ENCODE assay signal across 8 mouse cellular contexts in genomic region chr3:138876931-138877361, GRCm38 (mm10).
DNase-seq lines count a peak whose midpoint lies in the region; ATAC-seq and TF ChIP-seq lines count a peak whose summit lies in the region.

No protein-coding gene starts in this region.

- 0 out of 2 replicates have a peak, but pooled peaks cover 3% of the 10 kb centered on the region for H3K36me3 ChIP-seq in embryonic facial prominence, embryonic 12.5 days
- peaks cover 20% of the 10 kb centered on the region for H3K36me3 ChIP-seq in embryonic facial prominence, embryonic 10.5 days (replicated peaks)

- H3K4me1 ChIP-seq in embryonic facial prominence, embryonic 12.5 days = 0 out of 2 replicates have a peak, but pooled peaks cover 5% of the 10 kb centered on the region
- H3K4me1 ChIP-seq in embryonic facial prominence, embryonic 10.5 days = peaks cover 28% of the 10 kb centered on the region
- H3K4me1 ChIP-seq in olfactory bulb, adult 2 months (ENCODE audit: control insufficient read depth, insufficient read depth, low read length) = peaks cover 18% of the 10 kb centered on the region

- peak overlapping the region; percentile 32 for H3K27ac ChIP-seq in embryonic facial prominence, embryonic 12.5 days
- no peak overlapping the region for H3K27ac ChIP-seq in embryonic facial prominence, embryonic 10.5 days (replicated peaks)
- peak overlapping the region; percentile 37; the same call in 1 of the 2 replicates for H3K27ac ChIP-seq in olfactory bulb, adult 2 months (ENCODE audit: insufficient read depth, low read depth, low read length)

- H3K4me2 ChIP-seq in embryonic facial prominence, embryonic 12.5 days (replicated peaks) = no peak overlapping the region

- H3K9me3 ChIP-seq in embryonic facial prominence, embryonic 12.5 days = no peaks in the 10 kb centered on the region
- no peaks in the 10 kb centered on the region for H3K9me3 ChIP-seq in embryonic facial prominence, embryonic 10.5 days

- TF ChIP-seq CTCF in olfactory bulb, adult 2 months (IDR thresholded peaks at IDR 0.05; ENCODE audit: insufficient read depth, low read depth, low read length) = no peak

- no peak for TF ChIP-seq POLR2A in olfactory bulb, adult 2 months (IDR thresholded peaks at IDR 0.05; ENCODE audit: insufficient read depth, low read depth, low read length)

- H3K9ac ChIP-seq in embryonic facial prominence, embryonic 12.5 days = no peak overlapping the region

- H3K4me3 ChIP-seq in embryonic facial prominence, embryonic 12.5 days = no peak overlapping the region
- H3K4me3 ChIP-seq in embryonic facial prominence, embryonic 10.5 days = no peak overlapping the region
- H3K4me3 ChIP-seq in olfactory bulb, adult 2 months (ENCODE audit: insufficient read depth, low read depth, low read length) = no peak overlapping the region

- DNase-seq in embryonic facial prominence, embryonic 10.5 days (ENCODE audit: low spot score) = no peak
- peak; percentile 13 to 25 for DNase-seq in CD8-positive naive resting alpha-beta T cell, adult 2 months (ENCODE audit: low read depth in 2 of 2, low spot score in 2 of 2)
- DNase-seq in gastrocnemius, postnatal 14 days = no peak
- no peak for DNase-seq in ovary, postnatal 14 days (ENCODE audit: low spot score)
- no peak for DNase-seq in Muller cell, postnatal 12 days (ENCODE audit: inconsistent ontology term)

- intact Hi-C loops in gastrocnemius, postnatal 14 days (cut with DNase I; ENCODE audit: low total_unique reads) = no loop called here

- WGBS in embryonic facial prominence, embryonic 12.5 days = 86% methylated on average over 14 of the region's 14 CpGs
- WGBS in embryonic facial prominence, embryonic 10.5 days = 91% methylated on average over 14 of the region's 14 CpGs
- WGBS in olfactory bulb, adult 2 months = 32% methylated on average over 14 of the region's 14 CpGs

- H3K27me3 ChIP-seq in embryonic facial prominence, embryonic 12.5 days = no peaks in the 10 kb centered on the region
- no peaks in the 10 kb centered on the region for H3K27me3 ChIP-seq in embryonic facial prominence, embryonic 10.5 days (replicated peaks; ENCODE audit: low read depth, poor library complexity, severe bottlenecking)

- ATAC-seq in embryonic facial prominence, embryonic 12.5 days (ENCODE audit: insufficient number of reproducible peaks, insufficient read depth, low FRiP score, low TSS enrichment) = no peak
- ATAC-seq in inflammation-experienced regulatory T-cells, adult 6 months = peak; percentile 90

Comparison
In these comparisons a context has a peak if more than half of its experiments do, and no peak if none do; other contexts are left out.
1. DNase-seq: peak in CD8-positive naive resting alpha-beta T cell, adult 2 months (2 of 2); none in embryonic facial prominence, embryonic 10.5 days (single experiment), gastrocnemius, postnatal 14 days (single experiment), ovary, postnatal 14 days (single experiment) and Muller cell, postnatal 12 days (single experiment).